Mouse (Mus musculus): Measurements from ENCODE around the gene Map1b.

- no peak for TF ChIP-seq EP300 (IDR thresholded peaks at IDR 0.05)
- TF ChIP-seq CTCF (IDR thresholded peaks at IDR 0.05) = no peak
These were observed 124.9 kb downstream of the Map1b start for GRCm38 (mm10) chr13:99391417-99391816.

Measured in lung, postnatal 0 days (tissue).